Mouse (Mus musculus) heart, postnatal 14 days (tissue): ENCODE measurements around the gene Rad51b. TPM values are rescaled to one million over a fixed set of nuclear protein-coding genes. Genes with fewer than 3 reads are reported as not detected.

Experiments
- DNase-seq, 2 experiments: peaks; one replicate each; pipeline ENCODE4 v3.0.0; 2021 to 2022
- intact Hi-C: fragments of 180-260 bp; cut with DNase I; formaldehyde crosslinking; loops from one replicate; pipeline ENCODE4 v1.15.1; 2025
- total RNA-seq, 2 experiments: library from RNA; stranded (reverse); gene quantifications; 2 replicates each; pipeline ENCODE4 v1.2.3; 2021

Rad51b gene
- total RNA-seq, 2 experiments from 2014 or later = 0.79 to 0.88 TPM

- intact Hi-C loops = no loop called here
- no peak for DNase-seq
Observed at GRCm38 (mm10) chr12:79627351-79628120, 330.5 kb downstream of the Rad51b start.

DNA sequence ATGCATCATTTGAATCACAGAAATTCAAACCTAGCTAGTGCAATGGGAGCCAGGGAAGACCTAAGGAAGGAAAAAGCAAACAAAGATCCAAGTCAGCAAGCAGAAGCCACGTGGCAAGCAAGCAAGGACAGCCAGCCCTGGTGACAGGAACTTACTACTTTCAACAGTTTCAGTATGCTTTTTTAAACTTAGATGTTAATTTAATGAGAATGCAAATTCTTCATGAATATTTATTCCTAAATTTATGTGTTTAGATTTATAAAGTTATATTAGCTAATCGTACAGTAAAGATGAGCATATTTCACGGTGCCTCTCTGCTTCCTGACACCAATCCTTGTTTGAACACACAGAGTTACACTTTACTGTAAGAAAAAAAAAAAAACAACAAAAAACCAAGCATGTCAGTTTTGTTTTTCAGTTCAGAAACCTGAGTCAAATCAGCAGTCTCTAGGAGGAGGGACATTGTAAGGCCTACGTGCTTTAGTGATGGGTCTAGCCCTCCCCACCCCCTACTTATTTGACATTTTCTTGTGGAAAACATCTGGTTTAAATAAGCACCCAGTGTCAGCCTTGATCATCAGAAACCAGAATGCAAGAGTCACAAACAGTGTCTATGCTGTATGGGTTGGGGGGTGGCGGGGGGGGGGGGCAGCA, 331.2 kb downstream of the Rad51b start:
- DNase-seq = no peak
- intact Hi-C loops = no loop called here

DNA sequence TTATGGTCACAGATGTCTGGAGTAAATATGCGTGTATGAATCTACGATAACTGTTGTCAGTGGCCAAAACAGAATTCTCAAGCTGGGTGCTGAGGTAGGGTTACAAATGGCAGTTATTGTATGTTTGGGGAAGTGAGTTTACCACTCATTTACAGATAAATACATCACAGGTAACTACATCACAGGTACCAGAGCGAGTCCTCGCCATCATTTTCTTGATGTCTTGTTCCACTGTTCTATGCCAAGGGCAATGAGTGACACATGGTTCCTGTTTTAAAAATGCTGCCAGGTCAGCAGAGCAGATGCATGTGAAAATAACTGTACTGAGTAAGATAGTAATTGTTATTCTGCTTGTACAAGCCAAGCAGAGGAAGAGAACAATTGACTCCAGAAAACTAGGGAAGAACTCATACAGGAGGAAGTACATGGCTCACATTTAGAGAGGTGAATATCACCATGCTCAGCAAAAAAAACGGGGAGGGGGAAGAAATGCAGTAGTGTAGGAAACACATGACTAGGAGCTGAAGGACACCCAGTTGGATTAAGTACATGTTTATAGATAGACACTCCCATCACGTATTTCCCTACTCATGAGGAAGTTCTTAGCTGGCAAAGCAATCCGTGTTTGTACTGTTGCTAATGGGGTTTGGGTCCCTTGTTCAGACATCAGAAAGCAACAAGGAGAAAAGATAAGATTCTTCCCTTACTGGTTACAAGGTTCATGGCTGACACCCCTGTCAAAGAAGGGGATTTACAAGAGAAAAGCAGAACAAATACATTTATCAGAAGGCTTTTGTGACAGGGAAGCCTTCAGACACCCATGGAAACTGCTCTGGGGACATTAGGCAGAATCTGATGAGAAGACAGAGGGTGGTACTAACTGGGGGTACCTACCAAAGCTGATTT, 333.1 kb downstream of the Rad51b start:
- intact Hi-C loops = no loop called here

GRCm38 (mm10) chr12:79633458-79634106, 336.5 kb downstream of the Rad51b start:
- no peak for DNase-seq
- intact Hi-C loops = no loop called here

More for the DNA sequence above, 333.1 kb downstream of the Rad51b start:
- DNase-seq = no peak

DNA sequence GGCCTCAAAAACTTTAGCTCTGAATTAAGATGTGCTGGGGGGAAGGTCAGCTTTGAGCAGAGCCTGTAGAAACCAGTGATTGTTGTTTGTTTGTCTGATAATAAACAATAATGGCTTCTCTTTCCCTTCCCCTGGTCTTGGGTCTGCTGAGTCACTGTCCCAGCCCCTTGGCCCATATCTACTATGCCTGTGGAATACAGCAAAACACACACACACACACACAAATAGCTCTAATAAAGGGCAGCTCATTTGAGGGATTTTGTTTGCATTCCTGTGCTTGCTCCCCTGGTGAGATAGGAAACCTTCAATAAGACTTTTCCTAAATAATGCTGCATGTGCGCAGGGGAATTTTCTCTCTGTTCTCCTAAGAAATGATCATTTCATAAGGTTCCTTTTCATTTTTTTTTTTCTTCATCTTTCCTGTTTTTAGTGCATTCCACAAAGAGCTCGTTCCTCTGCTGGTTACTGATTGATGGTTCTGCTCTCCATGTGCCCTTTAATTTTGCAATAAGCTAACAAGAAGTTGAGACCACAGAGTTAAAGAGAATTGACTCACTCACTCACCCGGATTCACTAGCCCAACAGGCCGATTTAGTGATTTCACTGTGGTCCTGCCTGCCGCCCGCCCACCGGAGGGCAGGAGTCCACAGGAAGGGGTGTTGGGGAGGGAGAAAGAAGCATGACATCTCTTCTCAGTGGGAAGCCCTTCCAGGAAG, 344.6 kb downstream of the Rad51b start:
- peak; percentile 44 to 46 for DNase-seq
- intact Hi-C loops = no loop called here

DNA sequence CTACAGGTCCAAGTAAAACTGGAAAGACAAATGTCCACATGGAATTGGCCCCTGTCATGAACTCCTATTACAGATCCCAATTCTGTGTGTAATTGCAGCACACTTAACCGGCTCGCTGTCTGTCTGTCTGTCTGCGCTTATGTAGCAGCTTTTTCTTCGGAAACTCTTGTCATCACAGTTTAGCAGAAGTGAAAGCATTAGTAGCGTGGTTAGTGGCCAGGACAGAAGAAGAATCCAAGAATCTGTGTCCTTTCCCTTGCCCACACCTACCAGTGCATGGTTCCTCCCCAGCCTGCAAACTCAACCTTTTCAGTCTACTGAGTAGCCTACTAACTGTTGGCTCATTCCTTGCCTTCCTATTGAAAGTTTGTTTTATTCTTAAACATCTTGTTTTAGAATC, 345.6 kb downstream of the Rad51b start:
- no peak for DNase-seq

GRCm38 (mm10) chr12:79645656-79646055, 348.6 kb downstream of the Rad51b start:
- DNase-seq = no peak
- intact Hi-C loops = no loop called here

More for the DNA sequence above, 345.6 kb downstream of the Rad51b start:
- intact Hi-C loops = no loop called here

GRCm38 (mm10) chr12:79646646-79647164, 349.6 kb downstream of the Rad51b start:
- intact Hi-C loops = no loop called here
- no peak for DNase-seq

- no peak for DNase-seq
- intact Hi-C loops = no loop called here
Observed at GRCm38 (mm10) chr12:79647382-79647781, 350.3 kb downstream of the Rad51b start.

- intact Hi-C loops = no loop called here
Observed at GRCm38 (mm10) chr12:79647976-79648375, 350.9 kb downstream of the Rad51b start.

DNA sequence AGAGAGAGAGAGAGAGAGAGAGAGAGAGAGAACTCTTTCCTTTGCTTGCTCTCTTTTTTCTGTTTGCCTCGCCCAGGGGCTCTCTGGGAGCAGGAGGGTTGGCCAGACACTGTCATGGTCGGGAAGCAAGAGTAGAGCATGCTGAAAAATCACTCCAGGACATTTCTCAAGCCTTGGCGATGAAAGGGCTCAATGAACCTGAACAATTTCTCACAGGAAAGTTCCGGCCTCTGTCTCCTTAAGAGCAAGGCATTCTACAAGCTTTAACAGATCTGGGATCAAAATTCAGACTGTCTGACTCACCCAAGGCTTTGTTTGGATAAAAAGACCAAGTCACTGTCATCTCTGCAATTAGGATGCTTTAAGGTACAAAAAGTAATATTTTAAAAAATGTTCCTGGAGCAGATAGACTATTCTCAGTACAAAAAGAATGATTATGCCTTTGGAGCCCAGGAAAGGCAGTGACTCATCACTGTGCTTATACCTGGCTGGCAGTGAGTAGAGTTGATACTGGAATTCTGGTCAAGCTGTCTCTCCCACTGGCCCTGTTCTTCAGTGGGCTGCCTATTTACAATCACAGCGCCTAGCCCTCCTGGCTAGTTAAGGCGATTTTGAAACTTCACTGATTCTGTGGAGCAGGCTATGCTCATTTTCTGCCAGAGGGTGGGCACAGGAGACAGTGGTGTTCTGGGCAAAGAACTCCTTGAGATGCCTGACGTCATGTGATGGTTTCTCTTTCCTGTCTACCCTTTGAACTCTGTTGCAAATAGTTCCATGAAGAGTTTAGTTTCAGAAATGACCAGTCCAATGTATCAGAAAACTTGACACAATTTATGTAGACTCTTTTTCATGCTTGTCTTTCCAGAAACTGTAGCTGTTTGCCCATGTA, 352.0 kb downstream of the Rad51b start:
- intact Hi-C loops = no loop called here
- no peak for DNase-seq

More at GRCm38 (mm10) chr12:79647976-79648375, 350.9 kb downstream of the Rad51b start:
- no peak for DNase-seq

GRCm38 (mm10) chr12:79649796-79650195, 352.7 kb downstream of the Rad51b start:
- no peak for DNase-seq
- intact Hi-C loops = no loop called here

DNA sequence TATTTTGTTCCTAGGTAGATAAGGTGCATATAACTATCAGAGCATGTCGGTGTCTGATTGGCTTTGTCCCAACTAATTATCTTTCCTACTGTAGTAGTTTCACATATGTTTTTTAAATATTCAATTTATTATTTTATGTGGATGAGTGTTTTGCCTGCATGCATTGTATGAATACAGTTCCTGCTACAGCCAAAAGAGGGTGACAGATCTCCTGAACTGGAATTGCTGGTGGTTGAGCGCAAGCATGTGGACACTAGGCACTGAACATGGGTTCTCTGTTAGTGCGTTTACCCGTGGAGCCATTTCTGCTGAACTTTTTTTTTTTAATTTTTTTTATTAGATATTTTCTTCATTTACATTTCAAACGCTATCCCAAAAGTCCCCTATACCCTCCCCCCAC, 358.1 kb downstream of the Rad51b start:
- intact Hi-C loops = no loop called here
- no peak for DNase-seq

- DNase-seq = no peak
- intact Hi-C loops = no loop called here
Observed at GRCm38 (mm10) chr12:79658861-79659260, 361.8 kb downstream of the Rad51b start.

DNA sequence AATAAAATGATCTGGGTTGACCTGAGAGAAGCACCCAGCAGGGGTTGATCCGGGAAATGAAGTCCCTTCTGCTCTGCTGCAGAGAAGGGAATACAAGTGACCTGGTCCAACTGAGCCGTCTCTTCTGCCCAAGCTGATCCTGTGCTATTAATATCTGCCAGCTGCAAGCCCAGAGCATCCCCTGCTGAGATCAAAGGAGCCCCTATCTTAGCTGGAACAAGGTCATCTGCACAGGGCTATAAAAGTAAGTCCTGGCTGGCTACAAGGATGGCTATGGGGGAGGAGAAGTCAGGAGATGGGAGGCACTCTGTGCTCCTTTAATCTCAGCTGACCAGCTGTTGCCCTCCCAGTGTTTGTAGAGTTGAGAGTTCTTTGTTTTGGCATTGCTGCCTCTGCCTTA, 364.2 kb downstream of the Rad51b start:
- peak in 1 of 2 experiments; percentile 25 for DNase-seq
- intact Hi-C loops = no loop called here

DNA sequence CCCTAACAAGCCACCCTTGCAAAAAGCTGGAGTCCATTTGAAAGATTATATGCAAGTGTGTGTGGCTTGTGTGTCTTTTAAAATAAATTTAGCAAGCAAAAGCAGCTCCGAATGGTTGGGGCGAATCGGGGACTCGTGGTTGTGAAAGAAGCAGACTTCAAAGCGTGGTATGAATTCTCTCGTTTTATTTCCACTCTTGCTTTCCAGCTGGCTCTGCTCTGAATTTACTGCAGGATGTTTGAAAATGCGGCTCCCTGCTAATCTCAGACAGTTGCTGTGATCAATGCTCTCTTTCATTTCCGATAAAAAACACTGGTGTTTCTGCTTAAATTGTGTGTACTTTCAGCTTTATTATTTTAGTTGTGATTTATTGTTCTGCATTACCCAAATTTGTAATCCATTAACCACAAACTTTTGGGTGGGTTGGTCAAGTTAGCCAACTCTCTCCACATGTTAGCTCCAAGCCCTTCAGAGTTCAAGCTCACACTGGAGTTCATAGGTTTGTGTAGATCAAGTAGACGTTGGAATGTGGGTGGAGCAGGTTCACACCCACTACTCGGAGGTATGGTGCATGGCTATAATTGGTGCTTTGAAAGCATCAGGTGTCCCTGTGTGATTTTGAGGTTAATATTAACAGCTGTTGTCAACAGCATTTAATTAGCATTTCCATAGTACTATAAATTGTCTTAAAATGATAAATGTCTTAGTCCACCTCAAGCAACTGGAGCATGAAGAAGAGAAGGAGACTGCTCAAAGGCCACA, 366.2 kb downstream of the Rad51b start:
- peak in 1 of 2 experiments; percentile 25 for DNase-seq

DNA sequence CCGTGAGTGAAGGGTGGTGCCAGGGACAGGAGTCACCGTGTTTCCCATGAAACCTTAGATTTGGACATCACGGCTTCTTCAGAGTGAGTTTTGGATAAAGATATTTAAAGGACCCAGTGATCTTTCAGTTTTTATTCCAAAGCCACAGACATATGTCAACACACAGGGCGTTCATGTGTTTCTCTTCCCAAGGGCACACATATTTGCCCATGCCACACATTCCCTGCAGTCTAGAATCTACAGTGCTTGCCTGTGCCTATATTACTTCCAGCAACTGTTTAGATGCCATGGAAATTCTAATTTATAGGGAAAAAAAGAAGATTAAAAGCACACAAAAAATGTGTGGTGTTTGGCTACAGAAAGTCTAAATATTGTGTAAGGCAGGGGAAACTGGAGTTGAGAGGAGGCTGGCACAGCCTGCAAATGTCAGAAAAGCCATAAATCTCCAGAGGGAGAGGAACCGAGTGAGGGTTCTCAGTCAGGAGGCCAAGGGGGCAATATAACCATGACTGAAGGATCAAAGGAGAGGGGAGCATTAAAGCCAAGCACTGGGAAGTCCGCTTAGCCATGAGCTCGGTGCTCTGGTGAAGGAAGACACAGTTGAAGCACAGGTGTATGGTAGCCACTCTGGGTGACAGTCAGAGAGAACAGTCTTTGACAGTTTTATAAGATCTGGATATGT, 367.0 kb downstream of the Rad51b start:
- intact Hi-C loops = no loop called here
- no peak for DNase-seq

More for the DNA sequence above, 366.2 kb downstream of the Rad51b start:
- intact Hi-C loops = no loop called here
